Mouse (Mus musculus) heart, adult 2 months (tissue): ENCODE data around the gene Fra10ac1. TPM values are rescaled to one million over a fixed set of nuclear protein-coding genes. Genes with fewer than 3 reads are reported as not detected.

Source experiments
- DNase-seq, 2 experiments: peaks; one replicate each; pipeline ENCODE4 v3.0.0; 2021
- H3K27ac ChIP-seq: fragments of 200-600 bp; 2 replicates; pipeline ENCODE4 v1.8.1; 2022
- H3K27me3 ChIP-seq: fragments of 200-500 bp; 2 replicates; pipeline ENCODE4 v1.6.1; 2012; ENCODE audit warnings: mild to moderate bottlenecking, low read length, inconsistent platforms, mixed read lengths; ENCODE audit not compliant: control insufficient read depth, insufficient read depth
- H3K36me3 ChIP-seq: fragments of 200-500 bp; 2 replicates; pipeline ENCODE4 v1.6.1; 2012; ENCODE audit warnings: low read length, inconsistent platforms; ENCODE audit not compliant: control insufficient read depth, insufficient read depth
- H3K4me1 ChIP-seq: fragments of 200-500 bp; 2 replicates; pipeline ENCODE4 v1.6.1; 2011; ENCODE audit warnings: low read length; ENCODE audit not compliant: control insufficient read depth, insufficient read depth
- H3K4me3 ChIP-seq: fragments of 200-600 bp; 2 replicates; pipeline ENCODE4 v1.8.1; 2022
- H3K79me2 ChIP-seq: fragments of 200-500 bp; replicated peaks from 2 replicates; pipeline ENCODE4 v1.6.1; 2012; ENCODE audit warnings: mild to moderate bottlenecking, inconsistent platforms, low read length, moderate library complexity, mixed read lengths; ENCODE audit not compliant: control insufficient read depth, insufficient read depth
- H3K9ac ChIP-seq: fragments of 200-500 bp; 2 replicates; pipeline ENCODE4 v1.6.1; 2012; ENCODE audit warnings: low read depth, mild to moderate bottlenecking, control low read depth, inconsistent platforms, low read length, mixed read lengths
- CTCF ChIP-seq: fragments of 200-600 bp; IDR thresholded peaks from 2 replicates; pipeline ENCODE4 v1.8.1; 2022; ENCODE audit warnings: antibody characterized with exemption, mild to moderate bottlenecking, moderate library complexity
- EP300 ChIP-seq: fragments of 200-500 bp; IDR thresholded peaks from 2 replicates; pipeline ENCODE4 v1.6.1; 2011; ENCODE audit warnings: low read depth, low read length, control low read depth; ENCODE audit not compliant: insufficient read depth
- POLR2A ChIP-seq: fragments of 200-500 bp; IDR thresholded peaks from 2 replicates; pipeline ENCODE4 v1.6.1; 2011; ENCODE audit warnings: mild to moderate bottlenecking, low read depth, low read length, control low read depth; ENCODE audit not compliant: insufficient read depth
- WGBS: fragments of 180-500 bp; shearing (Covaris S2); methylation state at CpG from one replicate; pipeline ENCODE4 v1.1.7; 2018; 5-methylcytosine and 5-hydroxymethylcytosine counted together
- intact Hi-C: fragments of 180-260 bp; cut with DNase I; formaldehyde crosslinking; loops from one replicate; pipeline ENCODE4 v1.15.1; 2025
- polyA plus RNA-seq: library from polyadenylated mRNA; depleted of rRNA; stranded (reverse); fragments of >200 nt; gene quantifications from 2 replicates; pipeline ENCODE4 v1.2.3, GENCODE M21; 2012
- total RNA-seq, 2 experiments: library from RNA; stranded (reverse); gene quantifications; 2 replicates each; pipeline ENCODE4 v1.2.3; 2021

Fra10ac1 gene
- total and polyA plus RNA-seq, 3 experiments, result 4.7 to 12.9 (median 12.2) TPM

DNA sequence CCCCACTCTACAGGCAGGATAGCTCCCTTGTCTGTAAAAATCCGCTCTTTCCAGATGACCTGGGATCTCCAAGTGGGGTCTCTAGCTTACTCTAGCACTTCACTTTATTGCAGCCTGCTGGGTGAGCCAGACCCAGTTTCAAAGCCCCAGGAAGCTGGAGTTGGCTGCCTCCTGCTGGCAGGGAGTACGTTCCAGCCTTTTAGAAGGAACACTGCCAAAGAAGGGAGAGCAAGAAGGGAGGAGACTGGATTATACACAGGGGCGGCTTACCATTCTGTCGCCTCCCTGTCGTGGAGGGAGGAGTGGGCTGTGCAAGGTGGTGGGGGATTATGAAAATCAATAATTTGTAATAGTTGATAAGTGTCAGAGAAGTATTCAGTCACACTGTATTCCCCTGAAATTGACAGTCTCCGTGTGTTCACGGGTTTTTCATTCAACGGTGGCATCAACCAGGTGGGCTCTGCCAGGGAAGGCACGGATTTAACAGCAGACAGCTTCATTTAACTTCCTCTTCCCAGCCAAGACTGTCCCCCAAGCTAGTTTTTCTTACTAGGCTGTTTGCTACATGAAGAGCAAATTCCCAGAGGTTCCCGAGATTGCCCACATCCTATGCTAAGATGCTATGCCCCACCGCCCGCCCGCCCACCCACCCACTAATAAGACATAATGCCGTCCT, 40.0 kb upstream of the Fra10ac1 start:
- no peaks in the 10 kb centered on the region for H3K79me2 ChIP-seq
- no peaks in the 10 kb centered on the region for H3K27me3 ChIP-seq
- no peak overlapping the region for H3K27ac ChIP-seq
- DNase-seq, result peak; percentile 20 to 29
- WGBS, result 25% methylated on average over 14 of the region's 14 CpGs
- H3K4me3 ChIP-seq, result peak overlapping the region; percentile 10; the same call in 1 of the 2 replicates
- H3K4me1 ChIP-seq, result peaks cover 1% of the 10 kb centered on the region; the same call in 1 of the 2 replicates
- intact Hi-C loops, result no loop called here
- H3K9ac ChIP-seq, result no peak overlapping the region
- TF ChIP-seq EP300 (no peak), CTCF (peak; percentile 52)
- no peaks in the 10 kb centered on the region for H3K36me3 ChIP-seq

DNA sequence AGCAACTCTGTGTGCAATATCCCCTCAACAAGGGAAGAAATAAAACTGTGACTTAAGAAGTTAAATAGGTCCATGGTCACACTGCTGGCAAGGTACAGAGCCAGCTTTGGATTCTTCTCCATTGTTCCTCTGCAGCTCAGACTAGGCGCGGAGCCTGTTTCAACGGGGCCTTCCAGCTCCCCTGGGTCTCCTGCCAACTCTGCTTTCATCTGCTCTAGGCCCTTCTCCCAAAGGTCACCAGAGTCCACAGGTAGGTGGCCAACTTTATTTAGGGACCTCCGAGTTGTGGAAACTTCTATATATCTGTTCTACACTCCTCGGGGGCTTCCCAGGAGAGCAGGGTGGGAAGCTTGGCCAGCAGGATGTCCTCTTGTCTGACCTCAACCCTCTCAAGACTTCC, 37.4 kb upstream of the Fra10ac1 start:
- intact Hi-C loops, result no loop called here
- TF ChIP-seq EP300 (no peak), CTCF (no peak), POLR2A (no peak)
- WGBS, result 25% methylated on average over 5 of the region's 5 CpGs

DNA sequence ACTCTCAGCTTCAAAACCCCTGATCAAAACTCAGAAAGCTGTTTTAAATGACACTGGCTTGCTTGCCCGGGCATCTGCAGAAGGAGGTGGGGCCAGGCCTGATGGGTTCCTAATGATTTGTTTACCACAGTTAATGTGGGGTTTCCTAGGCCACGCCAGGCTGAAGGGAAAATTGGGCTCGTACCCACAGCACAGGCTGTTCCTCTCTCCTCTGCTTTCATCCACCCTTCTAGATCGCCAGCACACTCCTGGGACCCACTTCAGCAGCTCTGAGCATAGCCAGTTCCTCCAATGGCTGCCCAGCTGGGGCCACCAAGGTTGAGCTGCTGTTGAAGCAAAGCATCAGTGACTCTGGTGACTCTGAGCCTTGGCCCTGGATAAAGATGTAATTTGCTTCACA, 36.4 kb upstream of the Fra10ac1 start:
- Histone ChIP-seq H3K27ac (no peak overlapping the region), H3K27me3 (no peaks in the 10 kb centered on the region), H3K36me3 (no peaks in the 10 kb centered on the region), H3K4me1 (peaks cover 3% of the 10 kb centered on the region; the same call in 1 of the 2 replicates), H3K79me2 (no peaks in the 10 kb centered on the region), H3K4me3 (no peak overlapping the region), H3K9ac (no peak overlapping the region)
- no peak for DNase-seq
- intact Hi-C loops, result no loop called here
- TF ChIP-seq POLR2A (no peak), EP300 (no peak), CTCF (no peak)
- 61% methylated on average over 4 of the region's 4 CpGs for WGBS

More for the DNA sequence above, 37.4 kb upstream of the Fra10ac1 start:
- Histone ChIP-seq H3K4me1 (peaks cover 3% of the 10 kb centered on the region; the same call in 1 of the 2 replicates), H3K4me3 (no peak overlapping the region), H3K9ac (no peak overlapping the region), H3K79me2 (no peaks in the 10 kb centered on the region), H3K27ac (peak overlapping the region; percentile 43; the same call in 1 of the 2 replicates), H3K36me3 (no peaks in the 10 kb centered on the region), H3K27me3 (no peaks in the 10 kb centered on the region)
- DNase-seq, result peak; percentile 29 to 62

DNA sequence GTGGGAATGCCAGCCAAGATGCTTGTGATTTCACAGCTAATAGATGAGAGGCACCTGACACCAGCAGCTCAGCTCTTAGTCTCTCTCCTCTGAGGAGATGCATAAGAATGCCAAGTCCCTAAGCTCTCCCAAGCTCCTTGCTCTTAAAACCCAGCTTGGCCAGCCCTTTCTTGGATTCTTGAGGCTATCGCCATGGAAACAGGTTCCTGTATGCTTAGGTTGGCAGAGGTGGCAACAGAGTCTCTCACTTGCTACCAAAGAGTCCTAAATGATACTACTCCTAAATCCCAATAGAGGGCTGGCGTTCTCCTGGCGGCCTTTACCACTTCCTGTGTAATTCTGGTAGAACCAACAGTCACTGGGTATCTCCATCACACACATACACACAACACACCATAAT, 35.5 kb upstream of the Fra10ac1 start:
- Histone ChIP-seq H3K4me1 (peaks cover 3% of the 10 kb centered on the region; the same call in 1 of the 2 replicates), H3K36me3 (no peaks in the 10 kb centered on the region), H3K79me2 (no peaks in the 10 kb centered on the region), H3K27ac (no peak overlapping the region), H3K9ac (no peak overlapping the region), H3K27me3 (no peaks in the 10 kb centered on the region), H3K4me3 (no peak overlapping the region)
- WGBS, result 82% methylated on average over 3 of the region's 3 CpGs
- DNase-seq, result no peak
- intact Hi-C loops, result no loop called here
- TF ChIP-seq POLR2A, result no peak
- TF ChIP-seq EP300, result no peak
- TF ChIP-seq CTCF, result no peak

GRCm38 (mm10) chr19:38258651-38259065, 34.7 kb upstream of the Fra10ac1 start:
- Histone ChIP-seq H3K27me3 (no peaks in the 10 kb centered on the region), H3K79me2 (no peaks in the 10 kb centered on the region), H3K27ac (no peak overlapping the region), H3K4me1 (peaks cover 3% of the 10 kb centered on the region; the same call in 1 of the 2 replicates), H3K36me3 (no peaks in the 10 kb centered on the region), H3K4me3 (no peak overlapping the region), H3K9ac (no peak overlapping the region)
- no peak for DNase-seq
- TF ChIP-seq EP300 (no peak), POLR2A (no peak)
- intact Hi-C loops, result no loop called here
- WGBS, result 75% methylated on average over 3 of the region's 3 CpGs

DNA sequence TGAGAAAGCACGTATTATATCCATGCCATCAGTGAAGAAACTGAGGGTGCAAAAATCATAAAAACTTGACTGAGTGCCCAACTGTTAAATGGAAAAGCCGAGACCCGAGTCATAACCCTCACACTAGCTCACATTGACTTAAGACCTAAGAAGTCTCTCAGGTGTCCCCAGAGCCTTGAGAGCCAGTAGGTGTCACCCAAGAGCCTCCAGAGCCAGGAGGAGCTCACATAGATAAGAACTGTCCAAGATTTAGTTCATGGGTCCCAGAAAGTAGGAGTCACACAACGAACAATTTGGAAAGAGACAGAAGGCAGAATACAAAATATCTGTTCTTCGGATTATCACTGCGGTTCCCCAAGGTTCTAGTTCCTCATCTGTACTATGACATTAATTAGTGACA, 29.8 kb upstream of the Fra10ac1 start:
- peak; percentile 39 to 43 for DNase-seq
- intact Hi-C loops, result loop anchor here (1.0 kb wide), 2 partner anchors 70 to 99 kb away; no protein-coding TSS in a partner anchor
- TF ChIP-seq CTCF (peak; percentile 79), POLR2A (no peak), EP300 (peak; percentile 56; the same call in 1 of the 2 replicates)

More for the DNA sequence above, 29.8 kb upstream of the Fra10ac1 start:
- Histone ChIP-seq H3K36me3 (no peaks in the 10 kb centered on the region), H3K4me1 (peaks cover 2% of the 10 kb centered on the region; the same call in 1 of the 2 replicates), H3K79me2 (no peaks in the 10 kb centered on the region), H3K27me3 (no peaks in the 10 kb centered on the region), H3K9ac (no peak overlapping the region), H3K27ac (no peak overlapping the region), H3K4me3 (no peak overlapping the region)
- 56% methylated on average over 6 of the region's 6 CpGs for WGBS
